Mouse (Mus musculus): ENCODE measurements around the gene Msl3. TPM values are rescaled to one million over a fixed set of nuclear protein-coding genes. Genes with fewer than 3 reads are reported as not detected.

The Msl3 gene
- 10 to 100 TPM; 27.9 to 38.6 TPM for polyA plus RNA-seq (2017; shearing (Covaris generic))

DNA sequence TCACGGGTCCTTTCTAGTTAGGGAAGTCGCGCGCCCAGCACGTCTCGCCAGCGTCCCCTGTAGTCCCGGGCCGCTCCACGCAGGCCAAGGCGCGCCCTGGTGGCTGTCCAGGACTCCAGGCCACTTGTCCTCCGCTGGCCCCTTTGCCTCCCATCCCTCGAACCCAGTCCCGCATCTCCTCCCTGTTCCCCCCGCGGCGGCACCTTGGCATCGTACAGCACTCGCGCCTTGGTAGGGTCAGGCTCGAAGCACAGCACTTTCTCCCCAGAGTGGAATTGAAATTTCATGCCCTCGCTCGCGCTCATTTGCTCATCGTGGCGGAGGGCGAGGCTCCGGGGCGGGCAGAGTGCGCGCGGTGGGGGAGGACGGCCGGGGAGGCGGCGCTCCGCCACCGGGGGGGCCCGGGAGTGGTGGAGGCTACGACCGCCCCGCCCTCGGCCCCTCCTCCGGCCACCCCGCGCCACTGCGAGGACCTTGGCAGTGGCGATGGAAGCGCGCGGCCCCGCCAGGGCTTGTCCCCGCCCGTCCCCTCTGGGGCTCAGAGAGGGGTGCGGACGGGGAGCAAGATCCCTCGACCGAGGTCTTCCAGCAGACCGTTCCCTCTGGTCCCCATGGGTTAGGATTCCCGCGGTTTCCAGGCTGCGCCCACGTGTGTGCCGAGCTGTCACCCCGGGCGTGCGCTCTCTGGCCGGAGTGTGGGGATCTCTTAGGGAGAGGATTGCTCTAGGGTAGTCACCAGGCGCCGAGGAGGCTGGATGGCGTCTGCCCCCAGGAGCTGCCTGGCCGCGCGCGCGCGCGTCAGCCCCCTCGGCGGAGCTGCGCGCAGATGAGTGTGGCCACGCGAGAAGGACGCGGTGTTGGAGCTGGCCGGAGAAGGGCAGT is at the start of gene Msl3:
TSS of gene Msl3 (minus strand) at position 374 of the 882 bp plus-strand sequence.

Other genes starting within 250 kb of the Msl3 start
- gene Frmpd4, start 96.7 kb downstream of the Msl3 start, polyA plus RNA-seq (2017; shearing (Covaris generic)): not detected
- under 1 TPM in 1 of 2 experiments, not detected in 1; 0.20 TPM for gene Arhgap6, start 121.2 kb upstream of the Msl3 start, polyA plus RNA-seq (2017; shearing (Covaris generic))

Data from activated CD4-positive, CD25-positive, alpha-beta regulatory T cell (primary cell).